Mouse (Mus musculus) brain, embryonic 18.5 days (tissue): Measurements from ENCODE around the gene Slc25a21.

Experiments
- DNase-seq: peaks from one replicate; pipeline ENCODE4 v3.0.0-alpha.2; 2012; ENCODE audit warnings: low read depth, low spot score

Slc25a21 gene

GRCm38 (mm10) chr12:56773941-56774340 is 423.3 kb downstream of the Slc25a21 start:
- DNase-seq, result no peak

GRCm38 (mm10) chr12:56769421-56769820 is 427.9 kb downstream of the Slc25a21 start:
- DNase-seq, result no peak

- DNase-seq, result no peak
Observed at GRCm38 (mm10) chr12:56767474-56767873, 429.8 kb downstream of the Slc25a21 start.

GRCm38 (mm10) chr12:56737104-56737503 is 460.2 kb downstream of the Slc25a21 start:
- DNase-seq, result no peak

GRCm38 (mm10) chr12:56727631-56728030 is 469.6 kb downstream of the Slc25a21 start:
- no peak for DNase-seq

- DNase-seq, result no peak
Observed at GRCm38 (mm10) chr12:56718707-56719051, 478.6 kb downstream of the Slc25a21 start.

GRCm38 (mm10) chr12:56717971-56718706 is 479.1 kb downstream of the Slc25a21 start:
- no peak for DNase-seq

- no peak for DNase-seq
Observed at GRCm38 (mm10) chr12:56701004-56701403, 496.3 kb downstream of the Slc25a21 start.

- no peak for DNase-seq
Observed at GRCm38 (mm10) chr12:56699915-56700900, 497.1 kb downstream of the Slc25a21 start.

GRCm38 (mm10) chr12:56699351-56699750 is 497.9 kb downstream of the Slc25a21 start:
- no peak for DNase-seq

- DNase-seq, result no peak
Observed at GRCm38 (mm10) chr12:56698191-56698980, 498.9 kb downstream of the Slc25a21 start.

- DNase-seq, result no peak
Observed at GRCm38 (mm10) chr12:56697785-56698184, 499.5 kb downstream of the Slc25a21 start.

GRCm38 (mm10) chr12:56697011-56697740 is 500.1 kb downstream of the Slc25a21 start:
- no peak for DNase-seq

- no peak for DNase-seq
Observed at GRCm38 (mm10) chr12:56696174-56697010, 500.9 kb downstream of the Slc25a21 start.

- no peak for DNase-seq
Observed at GRCm38 (mm10) chr12:56695358-56696173, 501.7 kb downstream of the Slc25a21 start.

GRCm38 (mm10) chr12:56694936-56695335 is 502.3 kb downstream of the Slc25a21 start:
- no peak for DNase-seq

- no peak for DNase-seq
Observed at GRCm38 (mm10) chr12:56694361-56694760, 502.9 kb downstream of the Slc25a21 start.

- DNase-seq, result no peak
Observed at GRCm38 (mm10) chr12:56693411-56694098, 503.7 kb downstream of the Slc25a21 start.

- no peak for DNase-seq
Observed at GRCm38 (mm10) chr12:56692536-56692935, 504.7 kb downstream of the Slc25a21 start.
